Mouse (Mus musculus) forebrain, embryonic 11.5 days (tissue): ENCODE data around the gene St6galnac5. TPM values are rescaled to one million over a fixed set of nuclear protein-coding genes. Genes with fewer than 3 reads are reported as not detected.

ENCODE experiments used
- ATAC-seq: fragments of 200-750 bp; cut with Nextera tagmentation; replicated peaks from 2 replicates; pipeline ENCODE4 v1.8.0; 2017; ENCODE audit warnings: moderate TSS enrichment; ENCODE audit not compliant: low FRiP score
- DNase-seq: peaks from one replicate; pipeline ENCODE4 v3.0.0-alpha.2; 2017; ENCODE audit warnings: low spot score
- H3K27ac ChIP-seq: fragments of 300-500 bp; sonication (generic); 2 replicates; pipeline ENCODE4 v1.5.1; 2014; ENCODE audit warnings: low read depth, low read length
- H3K27me3 ChIP-seq: fragments of 300-500 bp; sonication (generic); 2 replicates; pipeline ENCODE4 v1.6.1; 2014; ENCODE audit warnings: mild to moderate bottlenecking, low read length, mixed read lengths; ENCODE audit not compliant: control insufficient read depth, insufficient read depth
- H3K36me3 ChIP-seq: fragments of 300-500 bp; sonication (generic); 2 replicates; pipeline ENCODE4 v1.6.1; 2014; ENCODE audit warnings: mild to moderate bottlenecking, low read length, moderate library complexity, mixed read lengths; ENCODE audit not compliant: control insufficient read depth, insufficient read depth
- H3K4me1 ChIP-seq: fragments of 300-500 bp; sonication (generic); replicated peaks from 2 replicates; pipeline ENCODE4 v1.6.1; 2014; ENCODE audit warnings: low read length, mixed read lengths; ENCODE audit not compliant: control insufficient read depth, insufficient read depth
- H3K4me2 ChIP-seq: fragments of 300-500 bp; sonication (generic); 2 replicates; pipeline ENCODE4 v1.6.1; 2014; ENCODE audit warnings: low read depth, mild to moderate bottlenecking, low read length, moderate library complexity, mixed read lengths; ENCODE audit not compliant: severe bottlenecking
- H3K4me3 ChIP-seq: fragments of 300-500 bp; sonication (generic); 2 replicates; pipeline ENCODE4 v1.5.1; 2014; ENCODE audit warnings: low read depth, low read length
- H3K9ac ChIP-seq: fragments of 300-500 bp; sonication (generic); 2 replicates; pipeline ENCODE4 v1.6.1; 2014; ENCODE audit warnings: low read length
- H3K9me3 ChIP-seq: fragments of 300-500 bp; sonication (generic); 2 replicates; pipeline ENCODE4 v1.6.1; 2016; ENCODE audit warnings: low read length, mixed read lengths; ENCODE audit not compliant: control insufficient read depth
- WGBS: fragments of 180-500 bp; shearing (Covaris S2); extraction: QIAGEN DNeasy Blood & Tissue Kit; methylation state at CpG from one replicate; pipeline ENCODE4 v1.1.7; 2014; 5-methylcytosine and 5-hydroxymethylcytosine counted together
- polyA plus RNA-seq: library from polyadenylated mRNA; unstranded; fragments of >200 nt; fragmentation: Nextera tagmentation; extraction: Ambion mirVana; gene quantifications from 2 replicates; pipeline ENCODE4 v1.2.1, GENCODE M21; 2014

The St6galnac5 gene
- polyA plus RNA-seq, 1 experiment from 2014 or later = 0.69 TPM

DNA sequence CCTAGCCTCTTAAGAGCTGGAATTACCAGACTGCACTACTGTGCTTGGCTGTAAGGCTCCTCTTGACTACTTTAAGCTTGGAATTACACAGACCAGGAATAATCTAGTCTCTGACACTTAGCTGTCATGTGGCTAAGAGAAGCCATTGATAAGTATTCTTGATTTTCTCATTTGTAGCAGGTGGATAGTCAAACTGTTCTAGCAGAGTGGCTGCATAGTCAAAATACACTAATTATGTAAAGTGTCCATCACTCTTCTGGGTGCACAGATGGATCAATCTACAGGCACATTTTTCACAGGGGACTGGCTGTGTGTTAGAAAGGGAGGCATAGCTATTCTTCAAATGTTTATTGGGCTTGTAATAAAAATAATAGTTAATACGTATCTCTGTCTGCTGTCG lies 8.7 kb upstream of the St6galnac5 start:
- no peaks in the 10 kb centered on the region for H3K4me1 ChIP-seq
- ATAC-seq = no peak
- no peak overlapping the region for H3K4me3 ChIP-seq
- H3K36me3 ChIP-seq = no peaks in the 10 kb centered on the region
- no peaks in the 10 kb centered on the region for H3K9me3 ChIP-seq
- 93% methylated on average over 2 of the region's 2 CpGs for WGBS
- H3K27me3 ChIP-seq = no peaks in the 10 kb centered on the region
- H3K27ac ChIP-seq = no peak overlapping the region
- no peak overlapping the region for H3K4me2 ChIP-seq
- no peak overlapping the region for H3K9ac ChIP-seq
- DNase-seq = no peak

GRCm38 (mm10) chr3:152980978-152981974 lies 770 bp downstream of the St6galnac5 start:
- no peaks in the 10 kb centered on the region for H3K36me3 ChIP-seq
- DNase-seq (peak; percentile 76), ATAC-seq (peak; percentile 79)
- peak overlapping the region; percentile 57 for H3K9ac ChIP-seq
- peaks cover 10% of the 10 kb centered on the region; the same call in 1 of the 2 replicates for H3K27me3 ChIP-seq
- under 1% methylated on average over 47 of the region's 47 CpGs for WGBS
- H3K4me2 ChIP-seq = peak overlapping the region; percentile 98
- H3K27ac ChIP-seq = no peak overlapping the region
- H3K9me3 ChIP-seq = no peaks in the 10 kb centered on the region
- H3K4me1 ChIP-seq = peaks cover 9% of the 10 kb centered on the region
- peak overlapping the region; percentile 49 for H3K4me3 ChIP-seq

DNA sequence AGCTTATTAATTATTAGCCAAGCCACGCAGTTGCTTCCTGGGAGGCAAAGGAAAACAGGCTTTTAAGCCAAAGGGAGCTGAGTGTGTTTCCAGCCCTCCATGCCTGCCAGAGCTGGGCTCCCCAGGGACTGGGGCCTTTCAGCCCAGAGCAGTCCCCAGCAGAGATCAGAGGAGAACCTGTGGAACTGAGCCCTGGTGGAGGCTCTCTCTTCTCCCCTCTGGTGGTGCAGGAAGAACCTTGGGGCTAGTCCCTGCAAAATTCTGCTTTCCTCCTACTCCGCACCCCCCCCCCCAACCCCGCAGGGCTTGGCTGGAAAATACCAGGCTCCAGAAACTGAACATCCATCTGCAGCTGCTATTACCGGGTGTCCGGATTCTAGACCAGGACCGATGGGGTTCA lies 1.6 kb downstream of the St6galnac5 start:
- DNase-seq (no peak), ATAC-seq (no peak)
- peak overlapping the region; percentile 49 for H3K4me3 ChIP-seq
- H3K27ac ChIP-seq = no peak overlapping the region
- peaks cover 10% of the 10 kb centered on the region; the same call in 1 of the 2 replicates for H3K27me3 ChIP-seq
- H3K9ac ChIP-seq = no peak overlapping the region
- H3K4me2 ChIP-seq = peak overlapping the region; percentile 98
- no peaks in the 10 kb centered on the region for H3K9me3 ChIP-seq
- peaks cover 9% of the 10 kb centered on the region for H3K4me1 ChIP-seq
- no peaks in the 10 kb centered on the region for H3K36me3 ChIP-seq
- WGBS = 10% methylated on average over 6 of the region's 6 CpGs

- no peak for DNase-seq
- H3K27ac ChIP-seq = no peak overlapping the region
- H3K9ac ChIP-seq = no peak overlapping the region
- H3K27me3 ChIP-seq = peaks cover 10% of the 10 kb centered on the region; the same call in 1 of the 2 replicates
- 80% methylated on average over 11 of the region's 11 CpGs for WGBS
- H3K4me2 ChIP-seq = no peak overlapping the region
- no peaks in the 10 kb centered on the region for H3K36me3 ChIP-seq
- H3K9me3 ChIP-seq = no peaks in the 10 kb centered on the region
- peaks cover 9% of the 10 kb centered on the region for H3K4me1 ChIP-seq
- H3K4me3 ChIP-seq = no peak overlapping the region
- no peak for ATAC-seq
Measured at GRCm38 (mm10) chr3:152979481-152980092, 2.5 kb downstream of the St6galnac5 start.

GRCm38 (mm10) chr3:152971373-152971772 lies 10.7 kb downstream of the St6galnac5 start:
- Histone ChIP-seq H3K4me3 (no peak overlapping the region), H3K36me3 (no peaks in the 10 kb centered on the region), H3K27me3 (no peaks in the 10 kb centered on the region), H3K4me1 (no peaks in the 10 kb centered on the region), H3K4me2 (no peak overlapping the region), H3K9me3 (no peaks in the 10 kb centered on the region), H3K27ac (no peak overlapping the region), H3K9ac (no peak overlapping the region)
- DNase-seq = no peak
- 89% methylated on average over 4 of the region's 4 CpGs for WGBS
- no peak for ATAC-seq

DNA sequence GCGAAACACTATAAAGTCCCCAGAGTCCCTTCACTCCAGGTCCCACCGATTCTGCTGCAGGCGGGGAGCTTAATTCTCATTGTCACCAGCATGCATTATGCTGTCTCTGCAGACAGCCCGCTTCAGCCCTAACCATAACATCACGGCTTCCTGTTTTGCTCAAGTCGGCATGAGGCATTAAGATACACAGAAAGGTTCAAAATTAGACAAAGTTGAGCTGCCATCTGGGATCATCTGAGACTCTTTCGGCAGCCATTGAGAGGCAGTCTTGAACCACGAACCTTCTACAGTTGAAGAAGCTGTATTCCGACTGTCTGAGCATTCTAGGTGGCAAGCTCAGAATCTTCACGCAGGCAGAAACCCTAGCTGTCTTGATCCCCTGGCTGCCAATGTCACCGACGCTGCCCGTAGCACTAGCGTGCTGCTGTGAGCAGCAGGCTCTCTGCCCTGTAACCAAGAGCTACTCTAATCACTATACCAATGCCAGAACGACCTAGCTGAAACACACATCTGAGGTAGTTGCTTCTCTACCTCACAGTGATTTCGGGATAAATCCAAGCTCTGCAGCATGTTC lies 12.2 kb downstream of the St6galnac5 start:
- Histone ChIP-seq H3K9ac (no peak overlapping the region), H3K27ac (no peak overlapping the region), H3K27me3 (no peaks in the 10 kb centered on the region), H3K36me3 (no peaks in the 10 kb centered on the region), H3K9me3 (no peaks in the 10 kb centered on the region), H3K4me2 (no peak overlapping the region), H3K4me1 (no peaks in the 10 kb centered on the region), H3K4me3 (no peak overlapping the region)
- ATAC-seq (no peak), DNase-seq (no peak)
- 74% methylated on average over 16 of the region's 16 CpGs for WGBS

- ATAC-seq = no peak
- no peak overlapping the region for H3K4me2 ChIP-seq
- no peaks in the 10 kb centered on the region for H3K27me3 ChIP-seq
- DNase-seq = no peak
- no peak overlapping the region for H3K27ac ChIP-seq
- H3K9me3 ChIP-seq = no peaks in the 10 kb centered on the region
- H3K4me3 ChIP-seq = no peak overlapping the region
- H3K9ac ChIP-seq = no peak overlapping the region
- 86% methylated on average over 10 of the region's 10 CpGs for WGBS
- no peaks in the 10 kb centered on the region for H3K36me3 ChIP-seq
- H3K4me1 ChIP-seq = no peaks in the 10 kb centered on the region
Measured at GRCm38 (mm10) chr3:152961855-152962376, 20.1 kb downstream of the St6galnac5 start.

DNA sequence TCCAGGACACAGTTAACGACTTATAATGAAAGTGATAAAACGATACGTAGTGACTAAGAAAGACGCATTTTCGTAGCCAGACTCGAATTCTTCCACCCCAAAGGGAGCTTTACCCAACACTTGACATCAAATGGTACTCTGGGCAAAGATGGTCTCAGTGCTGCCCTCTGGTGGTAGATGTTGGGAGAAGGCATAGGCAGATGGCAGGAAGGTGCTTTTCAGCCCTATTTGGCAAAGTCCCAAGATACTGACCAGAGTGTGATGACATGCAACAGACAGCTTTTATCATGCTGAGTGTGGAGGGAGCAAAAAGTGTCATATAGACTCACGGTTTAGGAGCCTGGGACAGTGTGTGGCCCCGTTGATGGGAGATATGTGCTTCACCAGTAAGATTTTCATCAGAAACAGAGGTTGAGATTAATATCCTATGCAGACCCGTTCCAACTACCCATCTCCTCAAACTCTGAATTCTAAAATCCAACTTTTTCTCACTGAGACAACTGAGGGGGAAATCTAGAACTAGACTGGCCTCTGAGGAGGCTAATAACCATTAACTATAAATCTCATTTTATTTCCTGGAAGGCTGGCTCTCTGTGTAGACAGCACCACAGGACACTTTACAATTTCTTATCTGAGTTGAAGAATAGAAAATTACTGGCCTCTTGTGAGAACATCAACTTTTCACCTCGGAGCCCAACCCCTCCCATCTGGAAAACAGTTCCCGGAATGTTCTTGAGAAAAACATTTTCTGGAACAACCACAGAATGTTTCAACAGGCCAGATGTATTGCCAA lies 23.5 kb downstream of the St6galnac5 start:
- H3K4me2 ChIP-seq = no peak overlapping the region
- H3K4me3 ChIP-seq = no peak overlapping the region
- no peaks in the 10 kb centered on the region for H3K27me3 ChIP-seq
- no peak overlapping the region for H3K27ac ChIP-seq
- no peaks in the 10 kb centered on the region for H3K36me3 ChIP-seq
- H3K4me1 ChIP-seq = no peaks in the 10 kb centered on the region
- no peak overlapping the region for H3K9ac ChIP-seq
- ATAC-seq = no peak
- WGBS = 72% methylated on average over 11 of the region's 11 CpGs
- H3K9me3 ChIP-seq = no peaks in the 10 kb centered on the region
- peak; percentile 72 for DNase-seq
